Mouse (Mus musculus) MEL (cell line): ENCODE measurements at regions not wholly inside any gene's neighbourhood (a gene's known extent, or its start where the extent isn't known, plus 50 kb on each side); places are given as distances from the start of the nearest gene placed in this dataset.

Experiments
- DNase-seq: peaks from one replicate; pipeline ENCODE4 v3.0.0; 2011; ENCODE audit warnings: low read depth, low spot score
- H3K27ac ChIP-seq: 2 replicates; pipeline ENCODE4 v1.5.1; 2012; ENCODE audit warnings: low read depth, mild to moderate bottlenecking, control low read depth, low read length, moderate library complexity; ENCODE audit not compliant: control insufficient read depth
- H3K27me3 ChIP-seq, 2 experiments: fragments of 150-350 bp in 1 of 2; sonication (generic) in 1 of 2; 2 replicates each; pipeline ENCODE4 v1.6.1; 2012; ENCODE audit warnings: low read length in 2 of 2, mild to moderate bottlenecking in 2 of 2, improper control_type of control experiment in 1 of 2, moderate library complexity in 1 of 2; ENCODE audit not compliant: insufficient read depth in 2 of 2, control insufficient read depth in 1 of 2
- H3K36me3 ChIP-seq, 2 experiments: 2 replicates each; pipeline ENCODE4 v1.6.1; 2012 to 2014; ENCODE audit warnings: low read length in 2 of 2, improper control_type of control experiment in 1 of 2, inconsistent platforms in 1 of 2, mild to moderate bottlenecking in 1 of 2; ENCODE audit not compliant: insufficient read depth in 2 of 2, control insufficient read depth in 1 of 2
- H3K4me1 ChIP-seq, 2 experiments: fragments of 150-350 bp in 1 of 2; sonication (generic) in 1 of 2; 2 replicates each; pipeline ENCODE4 v1.6.1; 2012; ENCODE audit warnings: low read length in 2 of 2, improper control_type of control experiment in 1 of 2, mild to moderate bottlenecking in 1 of 2; ENCODE audit not compliant: insufficient read depth in 2 of 2, control insufficient read depth in 1 of 2
- H3K4me3 ChIP-seq, 2 experiments: fragments of 150-350 bp in 1 of 2; sonication (generic) in 1 of 2; 2 replicates each; pipeline ENCODE4 v1.5.1; 2012; ENCODE audit warnings: low read depth in 2 of 2, low read length in 2 of 2, mild to moderate bottlenecking in 2 of 2, moderate library complexity in 2 of 2, control low read depth in 1 of 2, improper control_type of control experiment in 1 of 2; ENCODE audit not compliant: control insufficient read depth in 1 of 2, insufficient read depth in 1 of 2
- H3K79me2 ChIP-seq: 2 replicates; pipeline ENCODE4 v1.6.1; 2012; ENCODE audit warnings: mild to moderate bottlenecking, low read length, moderate library complexity; ENCODE audit not compliant: control insufficient read depth, poor library complexity, insufficient read depth
- H3K9ac ChIP-seq: 2 replicates; pipeline ENCODE4 v1.6.1; 2012; ENCODE audit warnings: low read depth, mild to moderate bottlenecking, control low read depth, low read length, moderate library complexity; ENCODE audit not compliant: control insufficient read depth, poor library complexity, severe bottlenecking
- H3K9me3 ChIP-seq: fragments of 150-350 bp; sonication (generic); replicated peaks from 2 replicates; pipeline ENCODE4 v1.6.1; 2012; ENCODE audit warnings: mild to moderate bottlenecking, low read length, improper control_type of control experiment, moderate library complexity; ENCODE audit not compliant: insufficient read depth
- CTCF ChIP-seq, 3 experiments: IDR thresholded peaks in 2 of 3; conservative IDR thresholded peaks in 1 of 3; 2 replicates each; pipeline ENCODE4 v1.5.1; 2011 to 2012; ENCODE audit warnings: low read length in 3 of 3, low read depth in 2 of 3, mild to moderate bottlenecking in 2 of 3, improper control_type of control experiment in 1 of 3, inconsistent platforms in 1 of 3, mixed read lengths in 1 of 3, moderate library complexity in 1 of 3; ENCODE audit not compliant: control insufficient read depth in 1 of 3, insufficient read depth in 1 of 3, poor library complexity in 1 of 3, severe bottlenecking in 1 of 3
- E2F4 ChIP-seq: IDR thresholded peaks from 2 replicates; pipeline ENCODE4 v1.6.1; 2011; ENCODE audit warnings: low read depth, low read length, improper control_type of control experiment, borderline replicate concordance
- GATA1 ChIP-seq: IDR thresholded peaks from 2 replicates; pipeline ENCODE4 v1.6.1; 2011; ENCODE audit warnings: low read depth, low read length, improper control_type of control experiment
- MAFK ChIP-seq: IDR thresholded peaks from 2 replicates; pipeline ENCODE4 v1.6.1; 2011; ENCODE audit warnings: low read depth, mild to moderate bottlenecking, low read length, improper control_type of control experiment, borderline replicate concordance
- MXI1 ChIP-seq: IDR thresholded peaks from 2 replicates; pipeline ENCODE4 v1.6.1; 2011; ENCODE audit warnings: mild to moderate bottlenecking, low read depth, low read length, improper control_type of control experiment
- MYB ChIP-seq: IDR thresholded peaks from 2 replicates; pipeline ENCODE4 v1.6.1; 2011; ENCODE audit warnings: mild to moderate bottlenecking, low read depth, low read length, improper control_type of control experiment
- RCOR1 ChIP-seq: IDR thresholded peaks from 2 replicates; pipeline ENCODE4 v1.6.1; 2012; ENCODE audit warnings: low read depth, mild to moderate bottlenecking, inconsistent platforms, low read length, improper control_type of control experiment
- SMC3 ChIP-seq: IDR thresholded peaks from 2 replicates; pipeline ENCODE4 v1.6.1; 2011; ENCODE audit warnings: low read depth, low read length, improper control_type of control experiment
- USF2 ChIP-seq, 2 experiments: IDR thresholded peaks; 2 replicates each; pipeline ENCODE4 v1.6.1; 2011 to 2012; ENCODE audit warnings: improper control_type of control experiment in 2 of 2, low read length in 2 of 2, borderline replicate concordance in 1 of 2, inconsistent platforms in 1 of 2, low read depth in 1 of 2, mild to moderate bottlenecking in 1 of 2; ENCODE audit not compliant: insufficient read depth in 1 of 2
- ZMIZ1 ChIP-seq: IDR thresholded peaks from 2 replicates; pipeline ENCODE4 v1.6.1; 2012; ENCODE audit warnings: low read depth, mild to moderate bottlenecking, inconsistent platforms, low read length, improper control_type of control experiment, moderate library complexity
- ZNF384 ChIP-seq: IDR thresholded peaks from 2 replicates; pipeline ENCODE4 v1.6.1; 2012; ENCODE audit warnings: low read depth, mild to moderate bottlenecking, inconsistent platforms, low read length, improper control_type of control experiment

- Histone ChIP-seq H3K9me3 (no peaks in the 10 kb centered on the region), H3K27ac (no peak overlapping the region), H3K4me3 (no peak overlapping the region), H3K9ac (no peak overlapping the region), H3K27me3 (no peaks in the 10 kb centered on the region), H3K36me3 (no peaks in the 10 kb centered on the region), H3K4me1 (no peaks in the 10 kb centered on the region), H3K79me2 (no peaks in the 10 kb centered on the region)
- TF ChIP-seq SMC3 (no peak), ZMIZ1 (no peak), GATA1 (no peak), MAFK (no peak)
- DNase-seq, result no peak
Observed at GRCm38 (mm10) chr10:51963671-51964070, 58.6 kb upstream of the Vgll2 start.

GRCm38 (mm10) chr10:51970113-51970512, 52.2 kb upstream of the Vgll2 start:
- DNase-seq, result no peak
- no peaks in the 10 kb centered on the region for H3K9me3 ChIP-seq
- no peaks in the 10 kb centered on the region for H3K4me1 ChIP-seq
- no peak overlapping the region for H3K27ac ChIP-seq
- H3K27me3 ChIP-seq, result no peaks in the 10 kb centered on the region
- no peaks in the 10 kb centered on the region for H3K36me3 ChIP-seq
- no peak for TF ChIP-seq RCOR1
- TF ChIP-seq ZMIZ1, result no peak
- TF ChIP-seq USF2 (IDR thresholded peaks at IDR 0.05; ENCODE audit: borderline replicate concordance in 1 of 2, insufficient read depth in 1 of 2, low read depth in 1 of 2, low read length in 2 of 2), result no peak
- TF ChIP-seq MYB, result no peak
- no peak for TF ChIP-seq E2F4
- TF ChIP-seq CTCF (IDR thresholded peaks at IDR 0.05 in 2 of 3, conservative IDR thresholded peaks at IDR 0.05 in 1 of 3; ENCODE audit: control insufficient read depth in 1 of 3, insufficient read depth in 1 of 3, low read depth in 2 of 3, low read length in 3 of 3, poor library complexity in 1 of 3, severe bottlenecking in 1 of 3), result no peak
- TF ChIP-seq SMC3, result no peak
- TF ChIP-seq ZNF384, result no peak
- no peak for TF ChIP-seq MXI1
- TF ChIP-seq, all 39 proteins: peak for 0
- no peaks in the 10 kb centered on the region for H3K79me2 ChIP-seq
- H3K4me3 ChIP-seq, result no peak overlapping the region
- no peak overlapping the region for H3K9ac ChIP-seq
